Mouse (Mus musculus) neural tube, embryonic 13.5 days (tissue): ENCODE measurements around the gene Pts. TPM values are rescaled to one million over a fixed set of nuclear protein-coding genes. Genes with fewer than 3 reads are reported as not detected.

Experiments
- ATAC-seq: fragments of 200-750 bp; cut with Nextera tagmentation; 2 replicates; pipeline ENCODE4 v1.8.0; 2017; ENCODE audit warnings: low read depth, mild to moderate bottlenecking, moderate TSS enrichment, moderate library complexity
- H3K27ac ChIP-seq: fragments of 300-500 bp; sonication (generic); replicated peaks from 2 replicates; pipeline ENCODE4 v1.5.1; 2015; ENCODE audit warnings: moderate library complexity, mild to moderate bottlenecking, inconsistent platforms
- H3K27me3 ChIP-seq: fragments of 300-500 bp; sonication (generic); 2 replicates; pipeline ENCODE4 v1.6.1; 2015; ENCODE audit warnings: mild to moderate bottlenecking, inconsistent platforms
- H3K36me3 ChIP-seq: fragments of 300-500 bp; sonication (generic); 2 replicates; pipeline ENCODE4 v1.6.1; 2015; ENCODE audit warnings: mild to moderate bottlenecking, inconsistent platforms
- H3K4me1 ChIP-seq: fragments of 300-500 bp; sonication (generic); replicated peaks from 2 replicates; pipeline ENCODE4 v1.6.1; 2015; ENCODE audit warnings: inconsistent platforms
- H3K4me2 ChIP-seq: fragments of 300-500 bp; sonication (generic); 2 replicates; pipeline ENCODE4 v1.6.1; 2015; ENCODE audit warnings: inconsistent platforms, mild to moderate bottlenecking, moderate library complexity
- H3K4me3 ChIP-seq: fragments of 300-500 bp; sonication (generic); 2 replicates; pipeline ENCODE4 v1.5.1; 2015; ENCODE audit warnings: mild to moderate bottlenecking, inconsistent platforms
- H3K9ac ChIP-seq: fragments of 300-500 bp; sonication (generic); 2 replicates; pipeline ENCODE4 v1.6.1; 2015; ENCODE audit warnings: moderate library complexity, mild to moderate bottlenecking, inconsistent platforms
- H3K9me3 ChIP-seq: fragments of 300-500 bp; sonication (generic); 2 replicates; pipeline ENCODE4 v1.6.1; 2016; ENCODE audit warnings: inconsistent platforms
- WGBS: fragments of 180-500 bp; shearing (Covaris S2); methylation state at CpG from one replicate; pipeline ENCODE4 v1.1.7; 2015; 5-methylcytosine and 5-hydroxymethylcytosine counted together
- polyA plus RNA-seq: library from polyadenylated mRNA; unstranded; fragments of >200 nt; fragmentation: Nextera tagmentation; extraction: Ambion mirVana; gene quantifications from 2 replicates; pipeline ENCODE4 v1.2.1, GENCODE M21; 2015

The Pts gene
- polyA plus RNA-seq, 1 experiment from 2014 or later = 128 TPM

DNA sequence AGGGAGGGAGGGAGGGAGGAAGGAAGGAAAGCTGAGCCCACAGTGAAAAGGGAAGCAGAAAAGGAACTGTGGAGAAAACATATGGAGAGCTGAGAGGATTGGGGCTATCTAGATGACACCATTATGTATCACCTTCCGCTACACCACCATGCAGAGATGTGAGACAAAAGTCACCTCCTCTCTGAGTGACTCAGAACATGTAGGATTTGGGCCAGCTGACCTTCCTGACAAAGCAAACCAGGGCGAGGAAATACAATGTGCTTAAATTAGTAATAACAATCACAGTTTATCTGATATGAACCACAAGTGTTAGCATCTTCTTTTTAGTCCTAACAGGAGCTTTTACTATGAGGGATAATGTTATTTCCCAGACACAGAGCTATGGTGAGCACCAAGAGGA, 31.0 kb downstream of the Pts start:
- H3K9me3 ChIP-seq = no peaks in the 10 kb centered on the region
- H3K27ac ChIP-seq = no peak overlapping the region
- H3K9ac ChIP-seq = no peak overlapping the region
- H3K27me3 ChIP-seq = no peaks in the 10 kb centered on the region
- no peak overlapping the region for H3K4me2 ChIP-seq
- no peaks in the 10 kb centered on the region for H3K36me3 ChIP-seq
- H3K4me1 ChIP-seq = peaks cover 21% of the 10 kb centered on the region; the same call in 1 of the 2 replicates
- no peak overlapping the region for H3K4me3 ChIP-seq
- WGBS = 82% methylated on average over 2 of the region's 2 CpGs
- ATAC-seq = no peak

- Histone ChIP-seq H3K9me3 (no peaks in the 10 kb centered on the region), H3K27ac (no peak overlapping the region)
- ATAC-seq = no peak
Measured at GRCm38 (mm10) chr9:50497076-50497475, 31.4 kb downstream of the Pts start.

DNA sequence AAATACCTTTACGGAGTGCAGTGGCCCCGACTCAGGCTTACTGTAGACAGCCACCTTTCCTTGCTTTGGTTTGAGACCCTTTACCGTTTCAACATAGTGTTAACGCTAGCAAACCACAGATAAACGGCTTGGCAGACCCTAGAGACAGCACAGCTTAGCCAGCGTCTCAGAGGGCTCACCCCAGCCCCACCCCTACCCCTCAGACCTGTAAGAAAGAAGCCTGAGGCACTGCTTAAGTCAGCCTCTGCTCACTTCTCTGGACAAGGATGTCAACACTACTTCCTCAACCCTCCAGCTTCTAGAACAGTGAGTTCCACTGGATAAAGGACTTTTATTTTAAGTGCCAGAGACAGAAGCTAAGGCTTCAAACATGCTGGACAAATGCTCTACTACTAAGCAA, 32.0 kb downstream of the Pts start:
- ATAC-seq = no peak
- Histone ChIP-seq H3K4me1 (peaks cover 21% of the 10 kb centered on the region; the same call in 1 of the 2 replicates), H3K4me3 (no peak overlapping the region), H3K27ac (no peak overlapping the region), H3K27me3 (no peaks in the 10 kb centered on the region), H3K36me3 (no peaks in the 10 kb centered on the region), H3K4me2 (no peak overlapping the region), H3K9ac (no peak overlapping the region), H3K9me3 (no peaks in the 10 kb centered on the region)
- 32% methylated on average over 6 of the region's 6 CpGs for WGBS

More at GRCm38 (mm10) chr9:50497076-50497475, 31.4 kb downstream of the Pts start:
- no peak overlapping the region for H3K4me2 ChIP-seq
- 84% methylated on average over 6 of the region's 6 CpGs for WGBS
- no peaks in the 10 kb centered on the region for H3K36me3 ChIP-seq
- peaks cover 21% of the 10 kb centered on the region; the same call in 1 of the 2 replicates for H3K4me1 ChIP-seq
- H3K9ac ChIP-seq = no peak overlapping the region
- no peak overlapping the region for H3K4me3 ChIP-seq
- H3K27me3 ChIP-seq = no peaks in the 10 kb centered on the region

- ATAC-seq = no peak
- Histone ChIP-seq H3K4me2 (no peak overlapping the region), H3K27ac (no peak overlapping the region), H3K9ac (no peak overlapping the region), H3K36me3 (no peaks in the 10 kb centered on the region), H3K9me3 (no peaks in the 10 kb centered on the region), H3K4me3 (no peak overlapping the region), H3K27me3 (no peaks in the 10 kb centered on the region), H3K4me1 (peaks cover 21% of the 10 kb centered on the region; the same call in 1 of the 2 replicates)
- WGBS = 34% methylated on average over 6 of the region's 6 CpGs
Measured at GRCm38 (mm10) chr9:50496151-50496505, 32.4 kb downstream of the Pts start.

- Histone ChIP-seq H3K27ac (no peak overlapping the region), H3K36me3 (no peaks in the 10 kb centered on the region), H3K9me3 (no peaks in the 10 kb centered on the region), H3K27me3 (no peaks in the 10 kb centered on the region), H3K4me2 (no peak overlapping the region), H3K4me3 (no peak overlapping the region), H3K4me1 (peaks cover 18% of the 10 kb centered on the region; the same call in 1 of the 2 replicates), H3K9ac (no peak overlapping the region)
- no peak for ATAC-seq
- 81% methylated on average over 10 of the region's 10 CpGs for WGBS
Measured at GRCm38 (mm10) chr9:50495405-50496150, 32.9 kb downstream of the Pts start.

DNA sequence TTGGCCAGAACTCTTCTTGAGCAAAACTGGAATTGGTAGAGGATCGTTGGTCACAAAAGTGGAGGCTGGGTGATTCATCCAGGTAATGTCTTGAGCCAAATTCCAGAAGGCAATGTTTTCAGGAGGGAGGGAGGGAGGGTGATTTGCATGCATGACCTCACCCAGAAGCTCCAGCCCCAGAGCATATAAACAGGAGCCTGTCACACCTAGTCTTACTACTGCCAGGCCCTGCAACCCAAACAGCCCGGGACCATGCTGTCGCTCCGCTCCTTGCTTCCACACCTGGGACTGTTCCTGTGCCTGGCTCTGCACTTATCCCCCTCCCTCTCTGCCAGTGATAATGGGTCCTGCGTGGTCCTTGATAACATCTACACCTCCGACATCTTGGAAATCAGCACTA, 34.2 kb downstream of the Pts start, which contains the start of gene Plet1:
Gene Plet1, plus strand, starts transcription at position 215 of the 400 bp plus-strand sequence.
- 84% methylated on average over 6 of the region's 6 CpGs for WGBS
- no peaks in the 10 kb centered on the region for H3K36me3 ChIP-seq
- H3K9me3 ChIP-seq = no peaks in the 10 kb centered on the region
- H3K27me3 ChIP-seq = no peaks in the 10 kb centered on the region
- H3K4me3 ChIP-seq = no peak within 1 kb of the TSS
- H3K4me1 ChIP-seq = peaks cover 12% of the 10 kb centered on the region; the same call in 1 of the 2 replicates
- H3K9ac ChIP-seq = no peak within 1 kb of the TSS
- ATAC-seq = no peak
- no peak within 1 kb of the TSS for H3K27ac ChIP-seq
- H3K4me2 ChIP-seq = no peak within 1 kb of the TSS

DNA sequence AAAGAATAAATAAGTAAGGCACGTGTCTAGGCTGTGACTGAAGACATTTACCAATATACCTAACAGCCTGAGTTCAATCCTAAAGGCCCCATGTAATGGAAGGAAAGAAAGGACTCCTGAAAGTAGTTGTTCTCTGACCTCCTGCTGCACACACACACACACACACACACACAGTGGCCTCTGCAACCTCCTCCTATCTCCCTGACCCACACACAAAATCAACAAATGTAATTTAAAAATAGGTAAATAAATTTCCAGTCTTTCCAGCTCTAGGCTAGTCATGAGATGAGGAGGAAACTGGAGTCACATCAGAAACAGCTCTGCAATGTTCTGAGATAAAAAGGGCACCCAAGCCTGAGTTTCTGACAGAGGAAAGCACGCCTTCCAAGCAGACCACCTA, 34.7 kb downstream of the Pts start:
- 79% methylated on average over 2 of the region's 2 CpGs for WGBS
- H3K36me3 ChIP-seq = no peaks in the 10 kb centered on the region
- peaks cover 12% of the 10 kb centered on the region; the same call in 1 of the 2 replicates for H3K4me1 ChIP-seq
- H3K4me3 ChIP-seq = no peak overlapping the region
- H3K9ac ChIP-seq = no peak overlapping the region
- H3K27me3 ChIP-seq = no peaks in the 10 kb centered on the region
- no peaks in the 10 kb centered on the region for H3K9me3 ChIP-seq
- ATAC-seq = no peak
- H3K4me2 ChIP-seq = no peak overlapping the region
- no peak overlapping the region for H3K27ac ChIP-seq

DNA sequence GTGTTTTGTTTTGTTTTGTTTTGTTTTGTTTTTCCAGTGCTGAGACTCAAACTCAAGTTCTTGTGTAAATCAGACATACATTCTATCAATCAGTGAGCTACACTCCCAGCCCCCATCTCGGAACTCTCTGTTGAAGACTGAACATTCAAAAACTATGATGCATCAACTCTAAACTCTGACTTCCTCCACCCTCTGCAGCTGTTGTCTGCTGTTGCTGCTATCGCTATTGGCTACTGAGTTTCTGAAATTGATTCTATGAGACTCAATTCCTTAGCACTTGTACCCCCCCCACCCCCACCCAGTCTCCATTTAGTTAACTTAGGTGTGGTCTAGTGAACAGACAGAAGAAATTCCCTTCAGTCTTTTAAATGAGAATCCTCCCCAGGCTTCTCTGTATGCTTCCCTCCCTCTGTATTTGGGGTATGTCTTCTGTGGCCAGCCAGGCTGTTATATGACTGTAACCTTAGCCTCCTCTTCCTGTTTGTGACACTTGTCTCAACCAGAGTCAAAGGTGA, 36.9 kb downstream of the Pts start:
- no peak for ATAC-seq
- Histone ChIP-seq H3K4me3 (no peak overlapping the region), H3K36me3 (no peaks in the 10 kb centered on the region), H3K9ac (no peak overlapping the region), H3K4me1 (peaks cover 10% of the 10 kb centered on the region; the same call in 1 of the 2 replicates), H3K4me2 (no peak overlapping the region), H3K9me3 (no peaks in the 10 kb centered on the region), H3K27me3 (no peaks in the 10 kb centered on the region), H3K27ac (no peak overlapping the region)
- 92% methylated on average over 2 of the region's 2 CpGs for WGBS

- Histone ChIP-seq H3K4me2 (no peak overlapping the region), H3K4me3 (no peak overlapping the region), H3K27me3 (no peaks in the 10 kb centered on the region), H3K36me3 (no peaks in the 10 kb centered on the region), H3K9ac (no peak overlapping the region), H3K9me3 (no peaks in the 10 kb centered on the region), H3K4me1 (peaks cover 2% of the 10 kb centered on the region; the same call in 1 of the 2 replicates), H3K27ac (no peak overlapping the region)
- no peak for ATAC-seq
Measured at GRCm38 (mm10) chr9:50490836-50491235, 37.7 kb downstream of the Pts start.

GRCm38 (mm10) chr9:50485521-50485920, 43.0 kb downstream of the Pts start:
- WGBS = 8% methylated on average over 10 of the region's 10 CpGs

GRCm38 (mm10) chr9:50482743-50483142, 45.8 kb downstream of the Pts start:
- Histone ChIP-seq H3K9ac (no peak overlapping the region), H3K27me3 (no peaks in the 10 kb centered on the region), H3K4me2 (no peak overlapping the region), H3K9me3 (no peaks in the 10 kb centered on the region), H3K4me1 (peaks cover 6% of the 10 kb centered on the region), H3K36me3 (no peaks in the 10 kb centered on the region), H3K27ac (no peak overlapping the region), H3K4me3 (no peak overlapping the region)
- ATAC-seq = no peak
- WGBS = 86% methylated on average over 8 of the region's 8 CpGs

More at GRCm38 (mm10) chr9:50485521-50485920, 43.0 kb downstream of the Pts start:
- H3K4me2 ChIP-seq = peak overlapping the region; percentile 40
- peaks cover 6% of the 10 kb centered on the region for H3K4me1 ChIP-seq
- no peak overlapping the region for H3K9ac ChIP-seq
- no peak overlapping the region for H3K27ac ChIP-seq
- H3K4me3 ChIP-seq = no peak overlapping the region
- H3K9me3 ChIP-seq = no peaks in the 10 kb centered on the region
- H3K36me3 ChIP-seq = no peaks in the 10 kb centered on the region
- H3K27me3 ChIP-seq = no peaks in the 10 kb centered on the region
- ATAC-seq = no peak

DNA sequence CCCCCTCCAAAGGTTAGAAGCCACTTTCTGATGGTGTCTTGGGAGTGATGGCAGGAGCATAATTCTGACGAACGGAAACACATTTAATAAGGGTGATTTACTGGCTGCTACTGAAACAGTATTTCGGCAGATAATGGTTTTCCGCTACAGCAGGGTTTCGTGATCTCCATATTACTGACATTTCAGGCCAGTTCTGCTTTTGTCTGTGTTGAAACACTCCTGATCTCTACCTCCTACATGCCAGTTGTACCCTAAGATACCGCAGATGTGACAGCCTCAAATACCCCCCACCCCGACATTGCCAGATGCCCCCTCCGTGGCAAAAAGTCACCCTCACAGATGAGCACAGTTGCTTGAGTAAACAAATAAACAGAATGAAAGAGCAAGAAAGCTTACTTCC, 49.0 kb downstream of the Pts start:
- H3K27me3 ChIP-seq = no peaks in the 10 kb centered on the region
- no peak overlapping the region for H3K4me3 ChIP-seq
- H3K27ac ChIP-seq = no peak overlapping the region
- ATAC-seq = no peak
- no peak overlapping the region for H3K4me2 ChIP-seq
- H3K9me3 ChIP-seq = no peaks in the 10 kb centered on the region
- 61% methylated on average over 8 of the region's 8 CpGs for WGBS
- H3K4me1 ChIP-seq = no peaks in the 10 kb centered on the region
- H3K9ac ChIP-seq = no peak overlapping the region
- H3K36me3 ChIP-seq = no peaks in the 10 kb centered on the region
